Comparison of ENCODE assay signal across 1 mouse cellular context in the genomic region with DNA sequence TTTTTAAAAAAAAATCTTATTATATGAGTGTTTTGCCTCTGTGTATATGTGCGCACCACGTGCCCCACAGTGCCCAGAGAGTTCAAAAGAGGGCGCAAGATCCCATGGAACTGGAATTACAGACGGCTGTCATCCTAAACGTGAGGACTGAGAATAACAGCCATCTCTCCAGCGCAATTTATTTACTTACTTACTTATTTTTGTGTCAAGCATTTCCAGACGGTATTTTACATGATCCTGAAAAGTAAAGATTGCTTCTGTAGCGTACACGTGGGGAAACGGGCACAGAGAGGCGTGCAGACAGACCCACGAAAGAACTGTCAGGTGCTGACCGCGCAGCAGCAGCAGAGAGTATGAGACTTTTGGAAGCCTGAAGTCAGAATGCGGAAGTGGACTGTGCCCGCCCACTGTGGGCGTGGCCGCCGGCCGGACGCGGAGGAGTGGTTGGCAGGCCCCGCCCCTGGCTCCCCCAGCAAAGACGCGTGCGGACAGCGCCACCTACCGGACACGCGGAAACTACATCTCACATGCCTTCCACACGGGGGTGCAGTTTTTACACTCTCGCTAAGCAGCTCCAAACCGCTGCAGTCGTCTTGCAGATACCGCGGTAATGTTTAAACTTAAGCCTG.
TF ChIP-seq lines count a peak whose summit lies in the region.

No protein-coding gene starts in this region.

TF ChIP-seq in MEL, 35 proteins besides CTCF, POLR2A, EP300 and RAD21 (continued from another document):
- peak; percentile 89 for TF ChIP-seq MAX (IDR thresholded peaks at IDR 0.05; ENCODE audit: low read length)
- TF ChIP-seq TBP (IDR thresholded peaks at IDR 0.05; ENCODE audit: low read depth, low read length), result peak; percentile 90
- no peak for TF ChIP-seq RCOR1 (IDR thresholded peaks at IDR 0.05; ENCODE audit: low read depth, low read length)
- no peak for TF ChIP-seq MAFK (IDR thresholded peaks at IDR 0.05; ENCODE audit: borderline replicate concordance, low read depth, low read length)
- TF ChIP-seq ELF1 (IDR thresholded peaks at IDR 0.05; ENCODE audit: low read depth, low read length), result peak; percentile 99
- TF ChIP-seq E2F4 (IDR thresholded peaks at IDR 0.05; ENCODE audit: borderline replicate concordance, low read depth, low read length), result no peak
- TF ChIP-seq USF2 (IDR thresholded peaks at IDR 0.05; ENCODE audit: borderline replicate concordance in 1 of 2, insufficient read depth in 1 of 2, low read depth in 1 of 2, low read length in 2 of 2), result peak in 1 of 2 experiments; percentile 59; a peak in 1 of 4 replicates
- no peak for TF ChIP-seq ZKSCAN1 (IDR thresholded peaks at IDR 0.05; ENCODE audit: low read depth, low read length)
- peak; percentile 87 for TF ChIP-seq NELFE (IDR thresholded peaks at IDR 0.05; ENCODE audit: low read depth, low read length)
- no peak for TF ChIP-seq TAL1 (IDR thresholded peaks at IDR 0.05; ENCODE audit: low read length)
- peak; percentile 88 for TF ChIP-seq USF1 (IDR thresholded peaks at IDR 0.05; ENCODE audit: low read depth, low read length)
- TF ChIP-seq CHD2 (IDR thresholded peaks at IDR 0.05; ENCODE audit: low read length), result no peak
- TF ChIP-seq POLR2AphosphoS5 (IDR thresholded peaks at IDR 0.05; ENCODE audit: borderline replicate concordance, low read depth, low read length), result no peak
- peak; percentile 94 for TF ChIP-seq SIN3A (IDR thresholded peaks at IDR 0.05; ENCODE audit: low read length)
- no peak for TF ChIP-seq CHD1 (IDR thresholded peaks at IDR 0.05; ENCODE audit: low read depth, low read length)
- peak; percentile 69 for TF ChIP-seq ZC3H11A (IDR thresholded peaks at IDR 0.05; ENCODE audit: low read depth, low read length)
- TF ChIP-seq HCFC1 (IDR thresholded peaks at IDR 0.05; ENCODE audit: low read depth, low read length), result peak; percentile 63
- TF ChIP-seq MYB (IDR thresholded peaks at IDR 0.05; ENCODE audit: low read depth, low read length), result no peak
- TF ChIP-seq UBTF (IDR thresholded peaks at IDR 0.05; ENCODE audit: borderline replicate concordance, insufficient read depth, low read depth, low read length), result no peak
- no peak for TF ChIP-seq MEF2A (IDR thresholded peaks at IDR 0.05; ENCODE audit: extremely low read depth, insufficient replicate concordance, low read depth, low read length, poor library complexity, severe bottlenecking)
